Comparison of ENCODE assay signal across 8 mouse cellular contexts in genomic region chr7:126779983-126780970, GRCm38 (mm10). TPM values are rescaled to one million over a fixed set of nuclear protein-coding genes. Genes with fewer than 3 reads are reported as not detected.
DNase-seq lines count a peak whose midpoint lies in the region; ATAC-seq and TF ChIP-seq lines count a peak whose summit lies in the region.

No protein-coding gene starts in this region.

- peaks cover 46% of the 10 kb centered on the region for H3K4me1 ChIP-seq in embryonic facial prominence, embryonic 15.5 days
- H3K4me1 ChIP-seq in heart, embryonic 11.5 days (ENCODE audit: control insufficient read depth, insufficient read depth, low read length) = peaks cover 35% of the 10 kb centered on the region
- peaks cover 51% of the 10 kb centered on the region for H3K4me1 ChIP-seq in kidney, embryonic 15.5 days
- H3K4me1 ChIP-seq in liver, embryonic 14.5 days (replicated peaks; ENCODE audit: control insufficient read depth in 2 of 2, insufficient read depth in 2 of 2, low read length in 1 of 2) = peaks cover 7 to 23% of the 10 kb centered on the region in 2 experiments
- H3K4me1 ChIP-seq in testis, adult 2 months (ENCODE audit: control insufficient read depth, insufficient read depth, low read length) = peaks cover 23% of the 10 kb centered on the region

- H3K4me3 ChIP-seq in embryonic facial prominence, embryonic 15.5 days (replicated peaks) = peak overlapping the region; percentile 47
- peak overlapping the region; percentile 47 for H3K4me3 ChIP-seq in heart, embryonic 11.5 days (ENCODE audit: low read depth, low read length)
- peak overlapping the region; percentile 49 for H3K4me3 ChIP-seq in kidney, embryonic 15.5 days (replicated peaks)
- H3K4me3 ChIP-seq in liver, embryonic 14.5 days (ENCODE audit: insufficient read depth in 1 of 2, low read depth in 2 of 2, low read length in 2 of 2) = peak overlapping the region; percentile 48 to 50
- H3K4me3 ChIP-seq in testis, adult 2 months (ENCODE audit: control insufficient read depth, low read depth, low read length) = peak overlapping the region; percentile 18; the same call in 1 of the 2 replicates

- peaks cover 26% of the 10 kb centered on the region for H3K36me3 ChIP-seq in embryonic facial prominence, embryonic 15.5 days
- peaks cover 5% of the 10 kb centered on the region for H3K36me3 ChIP-seq in heart, embryonic 11.5 days (ENCODE audit: control insufficient read depth, insufficient read depth, low read length)
- H3K36me3 ChIP-seq in kidney, embryonic 15.5 days = peaks cover 29% of the 10 kb centered on the region
- H3K36me3 ChIP-seq in liver, embryonic 14.5 days (replicated peaks; ENCODE audit: control insufficient read depth, insufficient read depth, low read depth) = peaks cover 14% of the 10 kb centered on the region
- no peaks in the 10 kb centered on the region for H3K36me3 ChIP-seq in testis, adult 2 months (ENCODE audit: control insufficient read depth, insufficient read depth, low read length)

- no peak for TF ChIP-seq POLR2A in testis, adult 2 months (IDR thresholded peaks at IDR 0.05; ENCODE audit: control insufficient read depth, low read depth, low read length)

- H3K9me3 ChIP-seq in embryonic facial prominence, embryonic 15.5 days (replicated peaks) = no peaks in the 10 kb centered on the region
- no peaks in the 10 kb centered on the region for H3K9me3 ChIP-seq in heart, embryonic 11.5 days (replicated peaks; ENCODE audit: control insufficient read depth, low read length)
- no peaks in the 10 kb centered on the region for H3K9me3 ChIP-seq in kidney, embryonic 15.5 days (replicated peaks)
- H3K9me3 ChIP-seq in liver, embryonic 14.5 days (ENCODE audit: control insufficient read depth, low read length) = no peaks in the 10 kb centered on the region

- WGBS in embryonic facial prominence, embryonic 15.5 days = under 1% methylated on average over 21 of the region's 21 CpGs
- 2% methylated on average over 21 of the region's 21 CpGs for WGBS in heart, embryonic 11.5 days (ENCODE audit: insufficient replicate concordance)
- WGBS in kidney, embryonic 15.5 days = under 1% methylated on average over 21 of the region's 21 CpGs
- under 1% methylated on average over 21 of the region's 21 CpGs for WGBS in liver, embryonic 14.5 days (ENCODE audit: insufficient replicate concordance)

- peak; percentile 99 for TF ChIP-seq CTCF in liver, embryonic 14.5 days (IDR thresholded peaks at IDR 0.05; ENCODE audit: low read depth)
- TF ChIP-seq CTCF in testis, adult 2 months (IDR thresholded peaks at IDR 0.05; ENCODE audit: control insufficient read depth, insufficient read depth, insufficient replicate concordance, low read depth, low read length) = peak; percentile 84

- peak overlapping the region; percentile 90 for H3K4me2 ChIP-seq in embryonic facial prominence, embryonic 15.5 days (replicated peaks)
- H3K4me2 ChIP-seq in heart, embryonic 11.5 days = peak overlapping the region; percentile 89
- peak overlapping the region; percentile 92 for H3K4me2 ChIP-seq in kidney, embryonic 15.5 days
- peak overlapping the region; percentile 70 for H3K4me2 ChIP-seq in liver, embryonic 14.5 days (ENCODE audit: low read depth)

- TF ChIP-seq EP300 in liver, embryonic 14.5 days (IDR thresholded peaks at IDR 0.05; ENCODE audit: low read depth) = no peak

- peak; percentile 48; the same call in 1 of the 2 replicates for ATAC-seq in embryonic facial prominence, embryonic 15.5 days (ENCODE audit: insufficient number of reproducible peaks, low FRiP score, low TSS enrichment, low read depth)
- ATAC-seq in heart, embryonic 11.5 days (replicated peaks; ENCODE audit: insufficient number of reproducible peaks, low FRiP score, low TSS enrichment) = peak; percentile 51
- ATAC-seq in kidney, embryonic 15.5 days (replicated peaks; ENCODE audit: low FRiP score) = peak; percentile 56
- peak; percentile 47 for ATAC-seq in liver, embryonic 14.5 days (ENCODE audit: insufficient read depth)

- peak overlapping the region; percentile 48 for H3K27ac ChIP-seq in embryonic facial prominence, embryonic 15.5 days (replicated peaks)
- H3K27ac ChIP-seq in heart, embryonic 11.5 days (ENCODE audit: low read depth, low read length) = peak overlapping the region; percentile 57
- H3K27ac ChIP-seq in kidney, embryonic 15.5 days = peak overlapping the region; percentile 72
- peak overlapping the region; percentile 59 for H3K27ac ChIP-seq in liver, embryonic 14.5 days
- H3K27ac ChIP-seq in testis, adult 2 months (ENCODE audit: control insufficient read depth, insufficient read depth, low read depth, low read length) = no peak overlapping the region

- peak; percentile 88 for DNase-seq in CD4-positive, CD25-positive, alpha-beta regulatory T cell, adult 2 months (ENCODE audit: low read depth, low spot score)
- peak; percentile 74 to 76 for DNase-seq in adrenal gland, postnatal 4 days (ENCODE audit: low spot score in 2 of 2)
- DNase-seq in liver, embryonic 14.5 days (ENCODE audit: low read depth in 3 of 3, low spot score in 3 of 3) = peak; percentile 66 to 72 (median 67)
- DNase-seq in neural tube, embryonic 10.5 days (ENCODE audit: extremely low spot score, low spot score) = peak; percentile 94

- peak overlapping the region; percentile 40 for H3K9ac ChIP-seq in embryonic facial prominence, embryonic 15.5 days
- peak overlapping the region; percentile 6 for H3K9ac ChIP-seq in heart, embryonic 11.5 days (ENCODE audit: low read depth, low read length)
- peak overlapping the region; percentile 42 for H3K9ac ChIP-seq in kidney, embryonic 15.5 days
- peak overlapping the region; percentile 36 for H3K9ac ChIP-seq in liver, embryonic 14.5 days (replicated peaks)

- no peaks in the 10 kb centered on the region for H3K27me3 ChIP-seq in embryonic facial prominence, embryonic 15.5 days
- no peaks in the 10 kb centered on the region for H3K27me3 ChIP-seq in heart, embryonic 11.5 days (ENCODE audit: control insufficient read depth, insufficient read depth, low read length)
- H3K27me3 ChIP-seq in kidney, embryonic 15.5 days = no peaks in the 10 kb centered on the region
- H3K27me3 ChIP-seq in liver, embryonic 14.5 days (ENCODE audit: control insufficient read depth, insufficient read depth, low read length) = no peaks in the 10 kb centered on the region
- no peaks in the 10 kb centered on the region for H3K27me3 ChIP-seq in testis, adult 2 months (ENCODE audit: control insufficient read depth, insufficient read depth, low read length)

RNA-seq across cellular contexts. Expression of gene Tbx6, which starts 1.0 kb away (rescaled TPM):
- total RNA-seq in adrenal gland, postnatal 4 days (2021) = under 1 TPM; 0.65 to 0.90 TPM
- 0.71 and 0.81 TPM in 2 replicates for polyA plus RNA-seq in embryonic facial prominence, embryonic 15.5 days (2015; fragmentation: Nextera tagmentation; extraction: Ambion mirVana)
- 0.31 and 0.45 TPM in 2 replicates for polyA plus RNA-seq in heart, embryonic 11.5 days (2014; fragmentation: Nextera tagmentation; extraction: Ambion mirVana)
- polyA plus RNA-seq in kidney, embryonic 15.5 days (2015; fragmentation: Nextera tagmentation; extraction: Ambion mirVana) = 0.37 and 0.51 TPM in 2 replicates
- polyA plus RNA-seq in liver, embryonic 14.5 days (2012; rRNA removed) = 1.3 and 1.5 TPM in 2 replicates
- 0.43 and 0.47 TPM in 2 replicates for polyA plus RNA-seq in liver, embryonic 14.5 days (2014; fragmentation: Nextera tagmentation; extraction: Ambion mirVana)
- polyA plus RNA-seq in testis, adult 2 months (2012; rRNA removed) = 1.1 and 1.2 TPM in 2 replicates

RNA-seq across cellular contexts. Expression of gene Ypel3, which starts 3.5 kb away (rescaled TPM):
- 100 to 1,000 TPM; 112 to 122 TPM for total RNA-seq in adrenal gland, postnatal 4 days (2021)
- 145 and 148 TPM in 2 replicates for polyA plus RNA-seq in embryonic facial prominence, embryonic 15.5 days (2015; fragmentation: Nextera tagmentation; extraction: Ambion mirVana)
- 79.6 and 84.9 TPM in 2 replicates for polyA plus RNA-seq in heart, embryonic 11.5 days (2014; fragmentation: Nextera tagmentation; extraction: Ambion mirVana)
- polyA plus RNA-seq in kidney, embryonic 15.5 days (2015; fragmentation: Nextera tagmentation; extraction: Ambion mirVana) = 81.5 and 82.2 TPM in 2 replicates
- polyA plus RNA-seq in liver, embryonic 14.5 days (2012; rRNA removed) = 69.9 and 74.2 TPM in 2 replicates
- 76.0 and 83.3 TPM in 2 replicates for polyA plus RNA-seq in liver, embryonic 14.5 days (2014; fragmentation: Nextera tagmentation; extraction: Ambion mirVana)
- polyA plus RNA-seq in testis, adult 2 months (2012; rRNA removed) = 74.3 and 92.1 TPM in 2 replicates

RNA-seq across cellular contexts. Expression of gene Ppp4c, which starts 12.0 kb away (rescaled TPM):
- 100 to 1,000 TPM; 134 to 142 TPM for total RNA-seq in adrenal gland, postnatal 4 days (2021)
- polyA plus RNA-seq in embryonic facial prominence, embryonic 15.5 days (2015; fragmentation: Nextera tagmentation; extraction: Ambion mirVana) = 232 and 234 TPM in 2 replicates
- polyA plus RNA-seq in heart, embryonic 11.5 days (2014; fragmentation: Nextera tagmentation; extraction: Ambion mirVana) = 204 and 213 TPM in 2 replicates
- 257 and 272 TPM in 2 replicates for polyA plus RNA-seq in kidney, embryonic 15.5 days (2015; fragmentation: Nextera tagmentation; extraction: Ambion mirVana)
- 81.8 and 83.2 TPM in 2 replicates for polyA plus RNA-seq in liver, embryonic 14.5 days (2012; rRNA removed)
- 105 and 117 TPM in 2 replicates for polyA plus RNA-seq in liver, embryonic 14.5 days (2014; fragmentation: Nextera tagmentation; extraction: Ambion mirVana)
- 252 and 262 TPM in 2 replicates for polyA plus RNA-seq in testis, adult 2 months (2012; rRNA removed)

RNA-seq across cellular contexts. Expression of gene Gdpd3, which starts 14.1 kb away (rescaled TPM):
- 1 to 10 TPM; 9.3 to 9.5 TPM for total RNA-seq in adrenal gland, postnatal 4 days (2021)
- 11.1 and 12.4 TPM in 2 replicates for polyA plus RNA-seq in embryonic facial prominence, embryonic 15.5 days (2015; fragmentation: Nextera tagmentation; extraction: Ambion mirVana)
- 0.92 and 1.4 TPM in 2 replicates for polyA plus RNA-seq in heart, embryonic 11.5 days (2014; fragmentation: Nextera tagmentation; extraction: Ambion mirVana)
- 1.8 and 1.9 TPM in 2 replicates for polyA plus RNA-seq in kidney, embryonic 15.5 days (2015; fragmentation: Nextera tagmentation; extraction: Ambion mirVana)
- polyA plus RNA-seq in liver, embryonic 14.5 days (2012; rRNA removed) = 1.3 and 2.0 TPM in 2 replicates
- polyA plus RNA-seq in liver, embryonic 14.5 days (2014; fragmentation: Nextera tagmentation; extraction: Ambion mirVana) = 0.27 and 0.59 TPM in 2 replicates
- polyA plus RNA-seq in testis, adult 2 months (2012; rRNA removed) = 3.5 and 3.9 TPM in 2 replicates

RNA-seq across cellular contexts. Expression of gene Fam57b, which starts 17.2 kb away (rescaled TPM):
- 10 to 100 TPM; 16.7 to 18.0 TPM for total RNA-seq in adrenal gland, postnatal 4 days (2021)
- 0.53 and 0.71 TPM in 2 replicates for polyA plus RNA-seq in embryonic facial prominence, embryonic 15.5 days (2015; fragmentation: Nextera tagmentation; extraction: Ambion mirVana)
- 0.40 and 0.41 TPM in 2 replicates for polyA plus RNA-seq in heart, embryonic 11.5 days (2014; fragmentation: Nextera tagmentation; extraction: Ambion mirVana)
- 0.52 and 0.54 TPM in 2 replicates for polyA plus RNA-seq in kidney, embryonic 15.5 days (2015; fragmentation: Nextera tagmentation; extraction: Ambion mirVana)
- polyA plus RNA-seq in liver, embryonic 14.5 days (2012; rRNA removed) = 0.19 and 0.24 TPM in 2 replicates
- polyA plus RNA-seq in liver, embryonic 14.5 days (2014; fragmentation: Nextera tagmentation; extraction: Ambion mirVana) = not detected in 2 replicates
- polyA plus RNA-seq in testis, adult 2 months (2012; rRNA removed) = 7.9 and 9.8 TPM in 2 replicates
